Mouse (Mus musculus) liver, adult 2 months (tissue): ENCODE data around the gene H2-T24.

Source experiments
- CTCF ChIP-seq: fragments of 200-500 bp; IDR thresholded peaks from 2 replicates; pipeline ENCODE4 v1.5.1; 2011; ENCODE audit warnings: low read depth, low read length, control low read depth
- POLR2A ChIP-seq: fragments of 200-500 bp; IDR thresholded peaks from 2 replicates; pipeline ENCODE4 v1.6.1; 2011; ENCODE audit warnings: low read length, control low read depth; ENCODE audit not compliant: insufficient read depth; ENCODE audit errors: extremely low read depth

DNA sequence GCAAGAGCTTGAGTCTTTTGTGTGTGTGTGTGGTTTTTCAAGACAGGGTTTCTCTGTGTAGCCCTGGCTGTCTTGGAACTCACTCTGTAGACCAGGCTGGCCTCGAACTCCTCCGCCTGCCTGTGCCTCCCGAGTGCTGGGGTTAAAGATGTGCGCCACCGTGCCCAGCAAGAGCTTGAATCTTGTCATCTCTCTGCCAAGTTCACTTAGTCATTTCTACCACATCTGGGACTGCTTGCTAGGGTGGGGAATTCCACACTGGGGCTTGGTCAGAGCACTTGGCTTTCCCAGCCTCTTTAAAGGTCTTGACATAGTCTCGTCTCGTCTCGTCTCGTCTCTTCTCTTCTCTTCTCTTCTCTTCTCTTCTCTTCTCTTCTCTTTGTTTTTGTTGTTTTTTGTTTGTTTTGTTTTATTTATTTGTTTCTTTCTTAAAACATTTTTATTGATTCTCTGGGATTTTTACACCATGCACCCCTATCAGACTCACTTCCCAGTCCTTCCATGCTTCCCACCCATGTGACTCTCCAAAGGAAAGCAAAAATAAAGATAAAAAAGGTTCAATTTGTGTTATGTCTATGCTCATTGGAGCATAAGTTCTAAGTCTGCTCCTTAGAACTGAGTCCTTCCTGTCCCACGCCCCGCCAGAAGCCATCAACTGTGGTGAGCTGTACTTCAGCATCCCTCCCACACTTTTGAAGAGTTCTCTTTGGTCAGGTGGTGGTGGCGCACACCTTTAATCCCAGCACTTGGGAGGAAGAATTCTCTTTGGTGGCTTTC, 19.1 kb downstream of the H2-T24 start:
- no peak for TF ChIP-seq POLR2A
- TF ChIP-seq CTCF = no peak
